Mouse (Mus musculus) bone marrow macrophage, adult 2 months (primary cell): ENCODE results near the gene Rbm26.

Experiments
- CTCF ChIP-seq: IDR thresholded peaks from 2 replicates; pipeline ENCODE4 v1.5.1; 2012; ENCODE audit warnings: low read depth, mild to moderate bottlenecking, low read length, moderate library complexity
- POLR2A ChIP-seq: IDR thresholded peaks from 2 replicates; pipeline ENCODE4 v1.6.1; 2012; ENCODE audit warnings: mild to moderate bottlenecking, low read depth, low read length, borderline replicate concordance

DNA sequence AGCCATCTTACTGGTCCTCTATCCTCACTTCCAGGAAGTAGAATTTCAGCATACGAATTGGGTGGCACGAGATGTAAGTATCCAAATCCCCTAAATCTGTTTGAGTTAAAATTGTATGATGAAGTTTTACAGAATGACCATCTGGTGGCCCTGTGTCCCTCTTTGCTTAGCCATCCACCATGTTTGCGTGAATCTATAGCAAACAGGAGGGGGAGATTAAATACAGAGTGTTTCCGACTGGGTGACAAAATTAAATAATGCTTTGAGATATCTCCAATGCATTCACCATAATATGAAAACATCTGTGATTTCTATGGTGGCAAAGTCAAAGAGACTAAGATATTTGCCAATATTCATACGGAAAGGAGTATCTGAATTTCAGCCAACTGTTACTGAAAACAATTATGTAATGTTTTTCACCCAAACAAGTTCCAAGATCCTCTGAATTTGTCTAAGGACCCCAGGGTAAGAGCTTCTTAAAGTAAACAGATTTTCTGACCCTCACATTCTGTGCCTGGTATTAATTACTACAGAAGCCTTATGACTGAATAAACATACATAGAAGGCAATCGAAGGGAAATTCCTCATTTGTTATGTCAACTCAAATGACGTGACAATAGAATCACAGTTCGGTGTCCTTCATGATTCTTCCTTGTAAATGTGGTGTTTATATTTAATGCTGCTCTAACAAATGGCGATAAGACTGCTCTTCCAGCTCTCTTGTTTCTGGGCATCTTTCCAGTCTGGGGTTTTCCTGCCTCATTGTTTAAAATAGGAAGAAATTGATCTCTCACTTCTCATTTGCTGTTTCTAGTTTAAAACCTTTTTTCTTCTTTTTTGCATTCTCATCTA is 42.6 kb upstream of the Rbm26 start:
- TF ChIP-seq CTCF: no peak
- no peak for TF ChIP-seq POLR2A
